Mouse (Mus musculus): ENCODE results near the gene Cmah.

DNA sequence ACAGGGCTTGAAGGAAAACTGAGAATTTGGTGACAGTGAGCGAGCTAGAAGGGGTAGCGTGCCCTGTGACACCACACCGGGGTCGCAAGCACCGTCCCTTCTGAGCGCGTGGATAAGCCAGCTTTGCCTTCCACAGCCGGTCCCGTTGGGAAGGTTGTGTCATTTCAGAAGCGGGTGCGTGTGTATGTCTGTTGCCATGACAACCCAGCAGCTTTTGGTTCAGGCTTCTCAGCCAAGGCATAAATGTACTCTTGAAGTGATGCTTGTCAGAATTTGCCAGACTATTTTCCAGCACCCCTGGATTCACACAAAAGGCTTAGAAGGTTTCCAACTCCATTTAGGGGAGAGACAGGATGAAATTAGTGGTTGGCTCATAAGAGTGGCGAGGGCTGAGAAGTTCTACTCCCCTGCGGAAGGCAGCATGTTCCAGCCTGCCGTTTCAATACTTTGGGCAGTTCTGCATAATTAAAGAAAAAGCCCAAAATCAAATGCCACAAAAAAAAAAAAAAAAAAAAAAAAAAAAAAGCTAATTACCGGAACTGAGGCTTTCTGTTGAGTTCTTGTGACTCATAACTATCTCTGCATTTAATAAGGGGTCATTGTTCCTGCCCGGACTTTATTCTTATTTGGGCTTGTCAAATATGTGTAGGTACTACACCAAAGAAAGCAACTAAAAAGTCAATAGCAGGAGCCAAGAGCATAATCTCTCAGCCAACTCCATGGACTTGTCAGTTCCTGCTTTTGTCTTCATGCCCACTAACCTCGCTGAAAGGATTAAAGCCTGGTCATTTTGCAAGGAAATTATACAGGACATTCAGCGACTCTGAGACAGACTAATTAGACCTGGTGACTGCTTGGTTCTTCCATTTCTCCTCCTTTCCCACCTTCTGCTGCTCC lies 194.5 kb downstream of the Cmah start:
- TF ChIP-seq CTCF (IDR thresholded peaks at IDR 0.05; ENCODE audit: control insufficient read depth, insufficient read depth, insufficient replicate concordance, low read depth, low read length) (no peak), POLR2A (IDR thresholded peaks at IDR 0.05; ENCODE audit: control insufficient read depth, low read depth, low read length) (no peak)
